Mouse (Mus musculus): ENCODE measurements around the gene Gm8362.
"Not testable (repeated sequence)": the region's sequence is repeated elsewhere in the genome, so short reads cannot be mapped to it uniquely, and the experiment has no call there.

The Gm8362 gene

DNA sequence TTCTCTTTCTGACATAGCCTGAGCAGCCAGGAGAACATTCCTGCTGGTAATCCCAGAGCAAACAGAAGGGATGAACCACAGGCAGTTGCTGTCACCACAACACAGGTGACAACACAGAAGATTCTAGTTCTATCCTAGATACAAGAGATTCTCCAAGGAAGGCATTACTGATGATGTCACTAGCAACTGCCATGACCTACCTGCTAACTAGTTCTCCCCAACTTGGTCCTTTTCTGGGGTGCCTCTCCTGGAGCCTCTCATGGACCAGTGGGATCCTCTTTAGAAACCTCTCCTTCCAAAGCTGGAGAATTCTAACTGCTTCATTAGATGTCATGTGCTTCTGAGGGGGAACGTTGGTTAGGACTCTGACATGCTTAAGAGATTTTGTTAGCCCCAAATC, at the start of gene Gm8362:
Gm8362 (minus strand) TSS at position 101 of the 400 bp plus-strand sequence.
- DNase-seq (ENCODE audit: low spot score): not testable (repeated sequence)

DNA sequence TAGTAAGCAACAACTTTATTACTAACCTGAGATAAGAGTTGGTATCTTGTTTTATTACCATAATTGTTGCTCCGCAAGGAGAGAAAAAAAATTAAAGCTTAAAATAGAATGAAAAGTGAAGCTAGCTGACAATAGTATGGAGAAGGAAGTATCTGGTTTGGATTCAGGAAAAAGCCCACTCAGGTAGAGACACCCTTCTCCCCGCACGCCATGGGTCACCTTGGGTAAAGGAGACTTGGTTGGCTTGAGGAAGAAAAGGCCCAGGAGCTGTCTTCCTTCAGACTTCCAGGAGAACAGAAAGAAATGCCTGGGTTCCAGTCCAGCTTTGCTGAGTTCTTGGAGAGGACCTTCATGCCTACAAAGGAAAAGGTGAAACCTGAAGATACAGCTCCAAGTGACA, 49.1 kb upstream of the Gm8362 start:
- DNase-seq (ENCODE audit: low spot score): not testable (repeated sequence)

DNA sequence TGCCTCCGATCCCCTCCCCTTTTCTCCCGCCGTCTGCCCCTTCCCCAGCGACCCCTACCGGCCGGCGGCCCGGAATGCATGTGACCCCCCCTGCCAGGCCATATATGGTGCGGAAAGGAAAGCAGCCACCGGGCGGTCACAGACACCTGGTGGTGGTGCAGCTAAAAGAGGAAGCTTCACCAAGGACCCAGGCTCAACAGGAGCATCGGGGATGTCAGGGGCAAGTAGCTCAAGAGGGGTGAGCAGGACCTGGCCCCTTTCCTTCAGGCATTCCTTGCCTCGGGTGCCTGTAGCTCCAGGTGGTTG, 17.0 kb downstream of the Gm8362 start:
- DNase-seq (ENCODE audit: low spot score): not testable (repeated sequence)

GRCm38 (mm10) chr14:6756384-6757230, 17.6 kb downstream of the Gm8362 start:
- not testable (repeated sequence) for DNase-seq (ENCODE audit: low spot score)

- DNase-seq (ENCODE audit: low spot score): not testable (repeated sequence)
Measured at GRCm38 (mm10) chr14:6742232-6742631, 32.0 kb downstream of the Gm8362 start, which contains the start of gene Gm3636. Gene Gm3636 (minus strand): TSS chr14:6742332.

DNA sequence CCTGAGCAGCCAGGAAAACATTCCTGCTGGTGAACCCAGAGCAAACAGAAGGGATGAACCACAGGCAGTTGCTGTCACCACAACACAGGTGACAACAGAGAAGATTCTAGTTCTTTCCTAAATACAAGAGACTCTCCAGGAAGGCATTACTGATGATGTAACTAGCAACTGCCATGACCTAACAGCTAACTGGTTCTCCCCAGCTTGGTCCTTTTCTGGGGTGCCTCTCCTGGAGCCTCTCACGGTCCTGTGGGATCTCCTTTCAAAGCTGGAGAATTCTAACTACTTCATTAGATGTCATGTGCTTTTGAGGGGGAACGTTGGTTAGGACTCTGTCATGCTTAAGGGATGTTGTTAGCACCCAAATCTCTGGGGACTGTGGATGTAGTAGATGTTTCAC, 54.1 kb downstream of the Gm8362 start, which contains the start of gene Gm8050:
Gm8050 (minus strand) TSS at position 101 of the 400 bp plus-strand sequence.
- not testable (repeated sequence) for DNase-seq (ENCODE audit: low spot score)

Data from layer of hippocampus, adult 9-10 months (tissue).